Mouse (Mus musculus) bone marrow macrophage, adult 2 months (primary cell): ENCODE data around the gene Tff3.

Experiments
- CTCF ChIP-seq: IDR thresholded peaks from 2 replicates; pipeline ENCODE4 v1.5.1; 2012; ENCODE audit warnings: low read depth, mild to moderate bottlenecking, low read length, moderate library complexity
- POLR2A ChIP-seq: IDR thresholded peaks from 2 replicates; pipeline ENCODE4 v1.6.1; 2012; ENCODE audit warnings: mild to moderate bottlenecking, low read depth, low read length, borderline replicate concordance

- TF ChIP-seq POLR2A (no peak), CTCF (no peak)
These were observed 26.4 kb downstream of the Tff3 start for GRCm38 (mm10) chr17:31103007-31103570.
